Mouse (Mus musculus) forebrain, embryonic 12.5 days (tissue): ENCODE results near the gene Nup62. TPM values are rescaled to one million over a fixed set of nuclear protein-coding genes. Genes with fewer than 3 reads are reported as not detected.

Experiments
- ATAC-seq: fragments of 200-750 bp; cut with Nextera tagmentation; 2 replicates; pipeline ENCODE4 v1.8.0; 2017; ENCODE audit warnings: moderate TSS enrichment; ENCODE audit not compliant: low FRiP score
- H3K27ac ChIP-seq: fragments of 300-500 bp; sonication (generic); 2 replicates; pipeline ENCODE4 v1.5.1; 2016; ENCODE audit warnings: mild to moderate bottlenecking
- H3K27me3 ChIP-seq: fragments of 300-500 bp; sonication (generic); 2 replicates; pipeline ENCODE4 v1.6.1; 2016; ENCODE audit warnings: mild to moderate bottlenecking
- H3K36me3 ChIP-seq: fragments of 300-500 bp; sonication (generic); replicated peaks from 2 replicates; pipeline ENCODE4 v1.6.1; 2016; ENCODE audit warnings: mild to moderate bottlenecking
- H3K4me1 ChIP-seq: fragments of 300-500 bp; sonication (generic); 2 replicates; pipeline ENCODE4 v1.6.1; 2016
- H3K4me2 ChIP-seq: fragments of 300-500 bp; sonication (generic); 2 replicates; pipeline ENCODE4 v1.6.1; 2016; ENCODE audit warnings: mild to moderate bottlenecking, moderate library complexity
- H3K4me3 ChIP-seq: fragments of 300-500 bp; sonication (generic); replicated peaks from 2 replicates; pipeline ENCODE4 v1.5.1; 2016; ENCODE audit warnings: mild to moderate bottlenecking
- H3K9ac ChIP-seq: fragments of 300-500 bp; sonication (generic); 2 replicates; pipeline ENCODE4 v1.6.1; 2016; ENCODE audit warnings: mild to moderate bottlenecking
- H3K9me3 ChIP-seq: fragments of 300-500 bp; sonication (generic); 2 replicates; pipeline ENCODE4 v1.6.1; 2016
- WGBS: fragments of 180-500 bp; shearing (Covaris S2); methylation state at CpG from one replicate; pipeline ENCODE4 v1.1.7; 2016; 5-methylcytosine and 5-hydroxymethylcytosine counted together
- polyA plus RNA-seq: library from polyadenylated mRNA; unstranded; fragments of >200 nt; fragmentation: Nextera tagmentation; extraction: Ambion mirVana; gene quantifications from 2 replicates; pipeline ENCODE4 v1.2.1, GENCODE M21; 2016

Nup62 gene
- polyA plus RNA-seq, result 94.6 and 105 TPM in 2 replicates

GRCm38 (mm10) chr7:44815721-44816469 is at the start of gene Nup62, which contains the start of gene Il4i1:
TSS of gene Nup62 (plus strand) at chr7:44816088.
TSS of gene Il4i1 (plus strand) at chr7:44816387.
- Histone ChIP-seq H3K36me3 (peaks cover 36% of the 10 kb centered on the region), H3K27ac (peak within 1 kb of the TSS; percentile 98), H3K4me1 (peaks cover 47% of the 10 kb centered on the region), H3K9ac (peak within 1 kb of the TSS; percentile 87), H3K4me3 (peak within 1 kb of the TSS; percentile 86), H3K27me3 (no peaks in the 10 kb centered on the region), H3K4me2 (peak within 1 kb of the TSS; percentile 90), H3K9me3 (no peaks in the 10 kb centered on the region)
- ATAC-seq, result peak; percentile 95
- under 1% methylated on average over 62 of the region's 62 CpGs for WGBS

DNA sequence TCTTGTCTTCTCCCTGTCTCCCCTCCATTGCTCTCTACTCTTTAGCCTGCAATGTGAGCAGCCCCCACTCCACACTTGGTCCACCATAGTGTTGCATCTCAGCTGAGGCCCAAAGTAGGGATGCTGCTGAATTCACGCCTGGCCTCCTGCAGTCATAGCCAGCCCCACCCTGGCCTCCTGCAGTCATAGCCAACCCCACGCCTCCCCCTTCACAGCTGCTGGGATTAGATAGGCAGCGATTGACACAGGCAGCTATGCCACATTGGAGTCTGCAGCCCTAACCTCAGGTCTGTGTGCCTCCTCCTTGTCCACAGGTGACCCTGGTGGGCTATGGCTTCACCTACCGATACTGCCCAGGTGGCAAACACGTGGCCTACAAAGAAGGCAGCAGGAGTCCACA is 47.8 kb upstream of the Nup62 start:
- Histone ChIP-seq H3K4me3 (no peak overlapping the region), H3K27me3 (no peaks in the 10 kb centered on the region), H3K27ac (no peak overlapping the region), H3K4me1 (no peaks in the 10 kb centered on the region), H3K36me3 (peaks cover 76% of the 10 kb centered on the region), H3K4me2 (no peak overlapping the region), H3K9me3 (no peaks in the 10 kb centered on the region), H3K9ac (no peak overlapping the region)
- ATAC-seq, result no peak
- 85% methylated on average over 5 of the region's 5 CpGs for WGBS

- WGBS, result 16% methylated on average over 6 of the region's 6 CpGs
- no peak overlapping the region for H3K4me2 ChIP-seq
- H3K36me3 ChIP-seq, result peaks cover 82% of the 10 kb centered on the region
- H3K9ac ChIP-seq, result no peak overlapping the region
- no peak for ATAC-seq
- no peak overlapping the region for H3K27ac ChIP-seq
- H3K4me3 ChIP-seq, result no peak overlapping the region
- H3K4me1 ChIP-seq, result no peaks in the 10 kb centered on the region
- no peaks in the 10 kb centered on the region for H3K27me3 ChIP-seq
- H3K9me3 ChIP-seq, result no peaks in the 10 kb centered on the region
Measured at GRCm38 (mm10) chr7:44770046-44770578, 45.8 kb upstream of the Nup62 start.

DNA sequence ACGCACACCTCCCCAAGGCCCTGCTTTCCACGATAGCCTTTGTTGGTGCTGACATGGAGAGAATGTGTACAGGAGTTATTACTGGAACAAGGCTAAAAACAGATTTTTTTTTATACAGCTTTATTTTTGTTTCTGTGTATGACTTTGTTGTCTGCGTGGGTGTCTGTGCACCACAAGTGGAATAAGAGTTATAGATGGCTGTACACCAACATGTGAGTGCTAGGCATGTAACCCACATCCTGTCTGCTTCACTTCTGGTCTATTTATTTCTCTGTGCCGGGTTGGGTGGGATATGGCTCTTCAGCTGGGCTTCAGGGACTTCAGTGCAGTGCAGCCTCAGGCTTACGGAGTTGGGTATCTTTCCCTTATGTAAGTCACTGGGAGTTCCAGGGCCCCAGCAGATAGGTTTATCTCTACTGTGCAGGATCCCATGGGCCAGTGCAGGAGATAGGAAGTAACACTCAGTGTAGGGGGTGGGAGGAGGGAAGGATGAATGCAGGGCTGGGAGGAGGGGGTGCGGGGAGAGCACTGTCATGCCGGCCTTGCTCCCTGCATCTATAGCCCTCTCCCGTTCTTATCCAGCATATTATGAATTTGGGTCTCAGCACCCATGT is 43.2 kb upstream of the Nup62 start:
- Histone ChIP-seq H3K9ac (no peak overlapping the region), H3K27ac (no peak overlapping the region), H3K4me2 (no peak overlapping the region), H3K36me3 (peaks cover 74% of the 10 kb centered on the region), H3K4me1 (no peaks in the 10 kb centered on the region), H3K27me3 (no peaks in the 10 kb centered on the region), H3K9me3 (no peaks in the 10 kb centered on the region), H3K4me3 (no peak overlapping the region)
- WGBS, result 90% methylated on average over 8 of the region's 8 CpGs
- no peak for ATAC-seq

DNA sequence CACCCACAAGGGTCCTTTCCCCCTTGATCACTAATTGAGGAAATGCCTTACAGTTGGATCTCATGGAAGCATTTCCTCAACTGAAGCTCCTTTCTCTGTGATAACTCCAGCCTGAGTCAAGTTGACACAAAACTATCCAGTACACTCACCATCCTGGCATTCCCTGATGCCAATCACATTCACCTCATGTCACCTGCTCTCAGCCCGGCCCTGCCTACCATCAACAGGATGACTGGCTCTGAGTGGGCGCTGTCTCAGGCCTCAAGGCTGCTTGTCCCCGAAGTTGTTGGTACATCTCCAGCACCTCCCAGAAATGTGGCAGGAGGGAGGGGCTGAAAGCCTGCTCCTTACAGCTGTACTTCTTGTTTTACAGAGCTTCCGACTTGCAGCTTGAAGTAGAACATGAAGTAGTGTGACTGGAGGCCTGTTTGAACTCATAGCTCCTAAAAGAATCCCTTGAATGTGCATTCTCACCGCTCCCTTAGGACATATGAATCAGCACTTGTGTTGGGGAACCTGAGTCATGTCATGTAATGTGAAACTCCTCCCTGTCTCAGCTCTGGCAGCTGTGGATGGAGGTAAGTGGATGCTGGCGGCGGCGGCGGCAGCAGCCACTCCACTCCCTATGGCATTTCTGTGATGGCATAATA is 38.9 kb upstream of the Nup62 start:
- no peak overlapping the region for H3K4me3 ChIP-seq
- H3K27me3 ChIP-seq, result no peaks in the 10 kb centered on the region
- H3K27ac ChIP-seq, result no peak overlapping the region
- no peaks in the 10 kb centered on the region for H3K4me1 ChIP-seq
- H3K36me3 ChIP-seq, result peaks cover 38% of the 10 kb centered on the region
- ATAC-seq, result no peak
- H3K9me3 ChIP-seq, result no peaks in the 10 kb centered on the region
- no peak overlapping the region for H3K9ac ChIP-seq
- WGBS, result 93% methylated on average over 9 of the region's 9 CpGs
- H3K4me2 ChIP-seq, result no peak overlapping the region

GRCm38 (mm10) chr7:44780101-44780500 is 35.8 kb upstream of the Nup62 start:
- Histone ChIP-seq H3K4me2 (no peak overlapping the region), H3K9me3 (no peaks in the 10 kb centered on the region), H3K27ac (no peak overlapping the region), H3K36me3 (peaks cover 15% of the 10 kb centered on the region), H3K4me3 (no peak overlapping the region), H3K9ac (no peak overlapping the region), H3K27me3 (no peaks in the 10 kb centered on the region), H3K4me1 (no peaks in the 10 kb centered on the region)
- ATAC-seq, result no peak
- WGBS, result 91% methylated on average over 8 of the region's 8 CpGs

GRCm38 (mm10) chr7:44789531-44789930 is 26.4 kb upstream of the Nup62 start:
- no peak for ATAC-seq
- no peak overlapping the region for H3K9ac ChIP-seq
- no peak overlapping the region for H3K4me3 ChIP-seq
- H3K4me1 ChIP-seq, result no peaks in the 10 kb centered on the region
- no peak overlapping the region for H3K27ac ChIP-seq
- H3K9me3 ChIP-seq, result peaks cover 3% of the 10 kb centered on the region; the same call in 1 of the 2 replicates
- WGBS, result 78% methylated on average over 3 of the region's 3 CpGs
- H3K4me2 ChIP-seq, result no peak overlapping the region
- H3K27me3 ChIP-seq, result no peaks in the 10 kb centered on the region; the same call in 1 of the 2 replicates
- H3K36me3 ChIP-seq, result no peaks in the 10 kb centered on the region

DNA sequence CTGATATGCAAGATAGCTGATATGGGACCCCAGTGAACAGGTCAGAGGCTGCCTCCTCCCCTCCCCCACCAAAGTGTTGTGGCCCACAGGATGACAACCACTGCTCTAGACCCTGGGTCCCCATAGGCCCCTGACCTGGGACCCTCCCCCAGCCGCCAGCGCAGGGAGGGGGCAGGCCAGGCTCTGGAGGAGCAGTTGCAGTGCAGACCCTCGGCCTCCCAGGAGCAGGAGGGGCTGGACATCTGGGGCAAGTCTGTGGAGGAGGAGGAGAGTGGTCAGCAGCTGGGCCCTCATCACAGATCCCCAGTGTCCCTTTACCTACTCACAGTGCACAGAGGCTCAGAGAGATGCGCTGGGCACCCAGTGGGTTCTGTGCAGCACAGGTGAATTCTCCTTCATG is 25.8 kb upstream of the Nup62 start:
- no peak for ATAC-seq
- no peak overlapping the region for H3K27ac ChIP-seq
- H3K9ac ChIP-seq, result no peak overlapping the region
- H3K4me2 ChIP-seq, result no peak overlapping the region
- H3K4me1 ChIP-seq, result no peaks in the 10 kb centered on the region
- H3K27me3 ChIP-seq, result no peaks in the 10 kb centered on the region; the same call in 1 of the 2 replicates
- WGBS, result 65% methylated on average over 4 of the region's 4 CpGs
- no peak overlapping the region for H3K4me3 ChIP-seq
- peaks cover 3% of the 10 kb centered on the region; the same call in 1 of the 2 replicates for H3K9me3 ChIP-seq
- no peaks in the 10 kb centered on the region for H3K36me3 ChIP-seq

GRCm38 (mm10) chr7:44792781-44793180 is 23.1 kb upstream of the Nup62 start:
- no peak overlapping the region for H3K9ac ChIP-seq
- H3K27me3 ChIP-seq, result no peaks in the 10 kb centered on the region; the same call in 1 of the 2 replicates
- no peaks in the 10 kb centered on the region for H3K36me3 ChIP-seq
- no peaks in the 10 kb centered on the region for H3K4me1 ChIP-seq
- no peak overlapping the region for H3K4me3 ChIP-seq
- H3K9me3 ChIP-seq, result peaks cover 3% of the 10 kb centered on the region; the same call in 1 of the 2 replicates
- 84% methylated on average over 6 of the region's 6 CpGs for WGBS
- ATAC-seq, result no peak
- no peak overlapping the region for H3K4me2 ChIP-seq
- no peak overlapping the region for H3K27ac ChIP-seq

GRCm38 (mm10) chr7:44808927-44809326 is 7.0 kb upstream of the Nup62 start:
- Histone ChIP-seq H3K4me2 (no peak overlapping the region), H3K4me3 (no peak overlapping the region), H3K9me3 (no peaks in the 10 kb centered on the region), H3K27ac (no peak overlapping the region), H3K36me3 (peaks cover 29% of the 10 kb centered on the region), H3K9ac (no peak overlapping the region), H3K27me3 (no peaks in the 10 kb centered on the region), H3K4me1 (no peaks in the 10 kb centered on the region)
- no peak for ATAC-seq
- 93% methylated on average over 2 of the region's 2 CpGs for WGBS

GRCm38 (mm10) chr7:44809466-44809865 is 6.4 kb upstream of the Nup62 start:
- H3K4me1 ChIP-seq, result no peaks in the 10 kb centered on the region
- no peak for ATAC-seq
- peaks cover 35% of the 10 kb centered on the region for H3K36me3 ChIP-seq
- H3K9me3 ChIP-seq, result no peaks in the 10 kb centered on the region
- 88% methylated on average over 3 of the region's 3 CpGs for WGBS
- H3K4me2 ChIP-seq, result no peak overlapping the region
- no peak overlapping the region for H3K9ac ChIP-seq
- no peak overlapping the region for H3K27ac ChIP-seq
- no peaks in the 10 kb centered on the region for H3K27me3 ChIP-seq
- no peak overlapping the region for H3K4me3 ChIP-seq

DNA sequence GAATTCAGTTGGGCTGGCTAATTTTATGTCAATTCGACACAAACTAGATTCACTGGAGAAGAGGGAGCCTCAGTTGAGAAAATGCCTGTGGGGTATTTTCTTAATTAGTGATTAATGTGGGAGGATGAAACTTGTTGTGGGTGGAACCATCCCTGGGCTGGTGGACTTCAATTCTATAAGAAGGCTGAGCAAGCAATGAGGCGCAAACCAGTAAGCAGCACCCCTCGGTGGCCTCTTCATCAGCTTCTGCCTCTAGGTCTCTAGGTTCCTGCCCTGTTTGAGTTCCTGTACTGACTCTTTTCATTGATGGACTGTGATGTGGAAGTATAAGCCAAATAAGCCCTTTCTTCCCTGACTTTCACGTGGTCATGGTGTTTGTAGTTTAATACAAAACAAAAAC is 5.5 kb upstream of the Nup62 start:
- no peak overlapping the region for H3K4me2 ChIP-seq
- 81% methylated on average over 4 of the region's 4 CpGs for WGBS
- peaks cover 9% of the 10 kb centered on the region for H3K4me1 ChIP-seq
- H3K27ac ChIP-seq, result no peak overlapping the region
- no peaks in the 10 kb centered on the region for H3K9me3 ChIP-seq
- H3K4me3 ChIP-seq, result no peak overlapping the region
- ATAC-seq, result no peak
- H3K36me3 ChIP-seq, result peaks cover 37% of the 10 kb centered on the region
- H3K27me3 ChIP-seq, result no peaks in the 10 kb centered on the region
- no peak overlapping the region for H3K9ac ChIP-seq
